Mouse (Mus musculus): Measurements from ENCODE around the gene Zfp280c. TPM values are rescaled to one million over a fixed set of nuclear protein-coding genes. Genes with fewer than 3 reads are reported as not detected.

Zfp280c gene
- 21.2 and 24.4 TPM in 2 replicates for polyA plus RNA-seq (2014; fragmentation: Nextera tagmentation; extraction: Ambion mirVana)

DNA sequence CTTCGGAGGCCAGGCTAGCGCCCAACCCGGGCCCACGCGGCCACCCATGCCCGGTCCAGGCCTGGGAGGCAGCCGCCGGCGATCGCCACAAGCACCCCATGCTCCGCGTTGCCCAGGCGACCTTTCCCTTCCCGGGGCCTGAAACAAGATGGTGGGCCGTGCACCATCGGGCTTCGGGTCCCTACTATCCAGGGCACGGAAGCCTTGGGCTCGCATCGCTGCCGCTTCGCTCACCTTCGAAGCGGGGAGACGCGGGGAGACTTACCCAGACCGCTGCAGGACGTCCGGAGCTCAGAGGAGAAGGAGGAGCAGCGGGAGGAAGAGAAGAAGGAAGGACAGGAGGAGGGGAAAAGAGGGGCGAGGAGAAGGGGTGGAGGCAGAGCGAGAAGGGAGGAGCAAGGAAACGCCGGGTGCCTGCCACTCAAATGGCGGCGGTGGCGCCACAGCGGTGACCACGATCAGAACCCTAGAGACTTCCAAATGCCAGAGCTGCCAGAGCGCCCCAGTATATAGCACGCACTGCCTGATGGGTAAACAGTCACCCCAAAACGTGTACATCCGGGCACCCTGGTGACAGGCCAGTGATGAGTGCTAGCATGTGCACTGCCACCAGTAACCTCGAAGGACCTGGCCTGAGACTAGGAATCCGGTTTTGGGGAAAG is at the start of gene Zfp280c:
Gene Zfp280c (minus strand): TSS at position 406 of the 662 bp plus-strand sequence.
- ATAC-seq (ENCODE audit: low FRiP score) (peak; percentile 93), DNase-seq (ENCODE audit: low spot score, missing footprints) (peak; percentile 96)
- H3K4me3 ChIP-seq (ENCODE audit: low read depth, low read length), result peak within 1 kb of the TSS; percentile 45
- no peaks in the 10 kb centered on the region for H3K4me1 ChIP-seq (ENCODE audit: control insufficient read depth, insufficient read depth, low read length)
- peak within 1 kb of the TSS; percentile 33 for H3K27ac ChIP-seq (ENCODE audit: low read depth, low read length)
- no peaks in the 10 kb centered on the region for H3K27me3 ChIP-seq (ENCODE audit: control insufficient read depth, insufficient read depth, low read length)
- peak within 1 kb of the TSS; percentile 37 for H3K4me2 ChIP-seq
- H3K9ac ChIP-seq (ENCODE audit: low read length), result peak within 1 kb of the TSS; percentile 66
- H3K36me3 ChIP-seq (ENCODE audit: control insufficient read depth, insufficient read depth, low read length), result 0 out of 2 replicates have a peak, but pooled peaks cover 2% of the 10 kb centered on the region
- H3K9me3 ChIP-seq (ENCODE audit: control insufficient read depth, low read length), result no peaks in the 10 kb centered on the region
- WGBS, result 20% methylated on average over 37 of the region's 45 CpGs

DNA sequence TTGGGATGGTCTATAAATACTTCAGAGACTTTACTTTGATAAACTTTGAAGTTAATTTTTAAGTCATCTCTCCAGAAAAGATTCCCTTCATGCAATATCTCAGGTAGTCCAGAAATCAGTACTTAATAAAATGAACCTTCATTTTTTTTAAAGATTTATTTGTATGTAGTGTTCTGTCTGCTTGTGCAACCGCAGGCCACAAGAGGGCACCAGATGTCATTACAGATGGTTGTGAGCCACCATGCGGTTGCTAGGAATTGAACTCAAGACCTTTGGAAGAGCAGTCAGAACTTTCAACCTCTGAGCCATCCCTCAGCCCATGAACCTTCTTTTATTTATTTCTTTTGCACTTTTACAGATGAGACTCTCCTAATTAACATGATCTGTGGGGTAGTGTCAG is 42.7 kb upstream of the Zfp280c start:
- no peaks in the 10 kb centered on the region for H3K4me1 ChIP-seq (ENCODE audit: control insufficient read depth, insufficient read depth, low read length)

DNA sequence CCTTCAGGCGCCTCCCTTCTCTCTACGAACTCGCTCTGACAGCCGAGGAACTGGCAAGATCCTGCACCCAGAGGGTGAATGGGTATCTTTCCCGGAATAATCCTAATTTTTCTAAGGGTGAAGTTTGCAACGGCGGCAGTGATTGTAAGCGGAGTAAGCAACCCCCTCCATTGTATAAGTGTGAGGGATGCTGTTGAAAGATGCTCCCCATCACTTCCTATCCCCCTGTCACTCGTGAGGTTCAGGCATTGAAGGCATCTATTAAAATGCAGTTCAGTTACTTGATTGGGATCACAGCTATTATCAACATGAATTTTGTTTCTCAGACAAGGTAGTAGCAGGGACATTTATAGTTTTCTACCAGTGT is 29.7 kb upstream of the Zfp280c start:
- DNase-seq (ENCODE audit: low spot score, missing footprints) (no peak), ATAC-seq (ENCODE audit: low FRiP score) (peak; percentile 52)
- H3K9me3 ChIP-seq (ENCODE audit: control insufficient read depth, low read length), result no peaks in the 10 kb centered on the region
- H3K9ac ChIP-seq (ENCODE audit: low read length), result peak overlapping the region; percentile 62
- no peaks in the 10 kb centered on the region for H3K4me1 ChIP-seq (ENCODE audit: control insufficient read depth, insufficient read depth, low read length)
- peak overlapping the region; percentile 48 for H3K4me2 ChIP-seq
- no peaks in the 10 kb centered on the region for H3K36me3 ChIP-seq (ENCODE audit: control insufficient read depth, insufficient read depth, low read length)
- peak overlapping the region; percentile 55 for H3K4me3 ChIP-seq (ENCODE audit: low read depth, low read length)
- H3K27ac ChIP-seq (ENCODE audit: low read depth, low read length), result no peak overlapping the region
- H3K27me3 ChIP-seq (ENCODE audit: control insufficient read depth, insufficient read depth, low read length), result no peaks in the 10 kb centered on the region
- 22% methylated on average over 9 of the region's 9 CpGs for WGBS

More for the DNA sequence above, 42.7 kb upstream of the Zfp280c start:
- no peak for ATAC-seq (ENCODE audit: low FRiP score)
- H3K4me3 ChIP-seq (ENCODE audit: low read depth, low read length), result no peak overlapping the region
- DNase-seq (ENCODE audit: low spot score, missing footprints), result no peak
- no peak overlapping the region for H3K4me2 ChIP-seq
- no peak overlapping the region for H3K27ac ChIP-seq (ENCODE audit: low read depth, low read length)
- 58% methylated on average over 2 of the region's 2 CpGs for WGBS
- H3K36me3 ChIP-seq (ENCODE audit: control insufficient read depth, insufficient read depth, low read length), result no peaks in the 10 kb centered on the region
- no peaks in the 10 kb centered on the region for H3K9me3 ChIP-seq (ENCODE audit: control insufficient read depth, low read length)
- H3K9ac ChIP-seq (ENCODE audit: low read length), result no peak overlapping the region
- no peaks in the 10 kb centered on the region for H3K27me3 ChIP-seq (ENCODE audit: control insufficient read depth, insufficient read depth, low read length)

DNA sequence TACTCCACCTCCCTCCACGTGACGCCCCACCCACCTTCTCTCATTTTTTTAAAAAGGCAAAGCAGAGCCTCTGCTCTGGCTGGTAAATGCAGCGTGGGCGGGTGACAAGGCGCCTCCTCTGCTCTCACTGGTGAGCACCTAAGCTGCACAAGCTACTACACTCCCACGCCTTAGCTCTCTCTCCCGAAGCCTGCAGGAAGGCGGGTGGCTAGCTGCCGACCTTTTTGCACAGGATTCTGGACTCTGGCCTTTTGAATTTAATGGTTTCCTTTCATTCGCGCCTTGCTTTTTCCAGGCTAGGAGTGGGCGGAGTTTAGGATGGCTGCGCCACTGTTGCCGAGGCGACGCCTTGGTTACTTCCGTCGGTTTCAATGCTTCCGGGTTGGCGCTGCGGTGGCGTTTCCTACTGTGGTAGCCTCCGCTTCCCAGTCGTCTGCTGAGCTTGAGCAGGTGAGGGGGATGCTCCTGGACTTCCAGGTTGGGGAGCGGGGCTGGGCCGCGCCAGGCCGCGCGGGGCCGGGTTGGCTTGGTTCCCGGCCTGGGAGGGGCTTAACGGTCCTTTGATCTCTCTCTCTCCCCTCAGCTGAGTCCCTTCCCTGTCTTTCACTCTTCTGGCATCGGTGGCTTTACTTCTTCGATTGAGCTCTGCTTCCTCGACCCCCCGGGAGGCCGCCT is 29.2 kb upstream of the Zfp280c start, which contains the start of gene Slc25a14:
Gene Slc25a14 (plus strand): TSS at position 35 of the 675 bp plus-strand sequence.
- Histone ChIP-seq H3K9me3 (ENCODE audit: control insufficient read depth, low read length) (no peaks in the 10 kb centered on the region), H3K27ac (ENCODE audit: low read depth, low read length) (peak within 1 kb of the TSS; percentile 65; the same call in 1 of the 2 replicates), H3K9ac (ENCODE audit: low read length) (peak within 1 kb of the TSS; percentile 62), H3K4me2 (peak within 1 kb of the TSS; percentile 48), H3K4me1 (ENCODE audit: control insufficient read depth, insufficient read depth, low read length) (no peaks in the 10 kb centered on the region), H3K4me3 (ENCODE audit: low read depth, low read length) (peak within 1 kb of the TSS; percentile 55), H3K27me3 (ENCODE audit: control insufficient read depth, insufficient read depth, low read length) (no peaks in the 10 kb centered on the region), H3K36me3 (ENCODE audit: control insufficient read depth, insufficient read depth, low read length) (no peaks in the 10 kb centered on the region)
- WGBS, result 11% methylated on average over 38 of the region's 38 CpGs
- DNase-seq (ENCODE audit: low spot score, missing footprints) (peak; percentile 94), ATAC-seq (ENCODE audit: low FRiP score) (peak; percentile 94)

DNA sequence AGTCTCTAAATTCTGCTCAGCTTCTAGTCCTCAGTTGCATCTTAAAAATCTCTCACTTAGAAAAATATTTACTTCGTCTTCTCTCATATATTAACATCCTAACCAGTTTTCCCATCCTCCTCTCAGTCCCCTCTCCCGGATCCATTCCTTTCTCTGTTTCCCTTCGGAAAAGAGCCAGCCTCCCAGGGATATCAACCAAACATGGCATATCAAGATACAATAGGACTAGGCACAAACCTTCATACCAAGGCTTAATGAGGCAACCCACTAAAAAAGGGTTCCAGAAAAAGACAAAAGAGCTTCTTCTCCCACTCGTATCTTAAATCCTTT is 28.7 kb upstream of the Zfp280c start:
- H3K9me3 ChIP-seq (ENCODE audit: control insufficient read depth, low read length), result no peaks in the 10 kb centered on the region
- H3K27ac ChIP-seq (ENCODE audit: low read depth, low read length), result peak overlapping the region; percentile 65; the same call in 1 of the 2 replicates
- H3K4me1 ChIP-seq (ENCODE audit: control insufficient read depth, insufficient read depth, low read length), result no peaks in the 10 kb centered on the region
- no peak for ATAC-seq (ENCODE audit: low FRiP score)
- no peaks in the 10 kb centered on the region for H3K27me3 ChIP-seq (ENCODE audit: control insufficient read depth, insufficient read depth, low read length)
- peak overlapping the region; percentile 55 for H3K4me3 ChIP-seq (ENCODE audit: low read depth, low read length)
- H3K36me3 ChIP-seq (ENCODE audit: control insufficient read depth, insufficient read depth, low read length), result no peaks in the 10 kb centered on the region
- peak overlapping the region; percentile 48 for H3K4me2 ChIP-seq
- peak; percentile 86 for DNase-seq (ENCODE audit: low spot score, missing footprints)
- 19% methylated on average over 4 of the region's 4 CpGs for WGBS
- H3K9ac ChIP-seq (ENCODE audit: low read length), result peak overlapping the region; percentile 62

DNA sequence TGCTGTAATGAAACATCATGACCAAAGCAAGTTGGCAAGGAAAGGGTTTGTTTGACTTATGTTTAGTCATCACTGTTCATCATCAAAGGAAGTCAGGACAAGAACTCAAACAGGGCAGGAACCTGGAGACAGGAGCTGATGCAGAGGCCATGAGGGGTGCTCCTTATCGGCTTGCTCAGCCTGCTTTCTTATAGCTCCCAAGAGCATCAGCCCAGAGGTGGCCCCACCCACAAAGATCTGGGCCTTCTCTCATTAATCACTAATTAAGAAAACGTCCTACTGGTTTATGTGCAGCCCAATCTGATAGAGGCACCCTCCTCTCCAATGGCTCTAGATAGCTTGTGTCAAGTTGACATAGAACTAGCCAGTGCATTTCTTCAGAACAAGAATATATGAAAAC is 10.6 kb upstream of the Zfp280c start:
- no peak overlapping the region for H3K4me2 ChIP-seq
- H3K36me3 ChIP-seq (ENCODE audit: control insufficient read depth, insufficient read depth, low read length), result no peaks in the 10 kb centered on the region
- ATAC-seq (ENCODE audit: low FRiP score) (no peak), DNase-seq (ENCODE audit: low spot score, missing footprints) (no peak)
- no peaks in the 10 kb centered on the region for H3K27me3 ChIP-seq (ENCODE audit: control insufficient read depth, insufficient read depth, low read length)
- no peak overlapping the region for H3K27ac ChIP-seq (ENCODE audit: low read depth, low read length)
- H3K4me3 ChIP-seq (ENCODE audit: low read depth, low read length), result no peak overlapping the region
- WGBS, result 71% methylated on average over 2 of the region's 2 CpGs
- H3K9me3 ChIP-seq (ENCODE audit: control insufficient read depth, low read length), result no peaks in the 10 kb centered on the region
- no peaks in the 10 kb centered on the region for H3K4me1 ChIP-seq (ENCODE audit: control insufficient read depth, insufficient read depth, low read length)
- H3K9ac ChIP-seq (ENCODE audit: low read length), result no peak overlapping the region

DNA sequence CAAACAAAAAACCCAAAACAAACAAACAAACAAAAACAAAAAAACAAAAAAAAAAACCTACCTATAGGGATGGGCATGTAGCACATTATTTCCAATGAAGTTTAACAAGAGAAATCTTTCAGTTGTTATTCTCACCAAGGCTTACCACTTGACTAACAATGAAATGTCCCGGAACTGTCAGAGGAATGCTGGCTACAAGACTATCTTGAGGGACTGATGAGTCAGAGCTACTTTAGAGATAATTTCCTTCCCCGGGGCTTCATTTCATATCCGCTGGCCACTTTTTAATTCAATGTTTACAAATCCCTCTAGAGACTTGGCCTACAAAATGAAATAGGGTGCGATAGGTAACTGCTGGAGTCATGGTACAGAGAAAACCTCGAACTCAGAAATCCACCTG is 2.6 kb upstream of the Zfp280c start:
- Histone ChIP-seq H3K4me2 (no peak overlapping the region), H3K4me1 (ENCODE audit: control insufficient read depth, insufficient read depth, low read length) (no peaks in the 10 kb centered on the region), H3K27me3 (ENCODE audit: control insufficient read depth, insufficient read depth, low read length) (no peaks in the 10 kb centered on the region), H3K9me3 (ENCODE audit: control insufficient read depth, low read length) (no peaks in the 10 kb centered on the region), H3K9ac (ENCODE audit: low read length) (no peak overlapping the region), H3K27ac (ENCODE audit: low read depth, low read length) (no peak overlapping the region), H3K36me3 (ENCODE audit: control insufficient read depth, insufficient read depth, low read length) (no peaks in the 10 kb centered on the region), H3K4me3 (ENCODE audit: low read depth, low read length) (no peak overlapping the region)
- DNase-seq (ENCODE audit: low spot score, missing footprints), result no peak
- no peak for ATAC-seq (ENCODE audit: low FRiP score)
- 92% methylated on average over 5 of the region's 5 CpGs for WGBS

DNA sequence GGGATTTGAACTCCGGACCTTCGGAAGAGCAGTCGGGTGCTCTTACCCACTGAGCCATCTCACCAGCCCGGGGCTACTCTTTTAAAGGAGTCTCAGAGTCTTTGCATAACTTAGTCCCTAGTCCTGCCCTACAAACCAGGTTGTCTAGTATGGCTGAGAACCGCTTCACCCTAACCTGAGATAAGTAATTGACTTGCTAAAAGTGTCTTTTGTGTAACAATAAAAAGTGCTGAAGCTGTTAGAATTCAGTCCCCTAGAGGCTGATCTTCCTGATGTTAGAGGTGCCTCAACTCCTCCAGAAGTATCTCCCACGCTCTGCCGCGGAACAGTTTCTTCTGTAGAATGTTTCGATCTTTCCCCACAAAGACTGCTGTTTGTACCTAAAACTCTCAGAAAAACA is 1.7 kb upstream of the Zfp280c start:
- no peak overlapping the region for H3K4me3 ChIP-seq (ENCODE audit: low read depth, low read length)
- WGBS, result 88% methylated on average over 9 of the region's 9 CpGs
- no peak for DNase-seq (ENCODE audit: low spot score, missing footprints)
- no peak for ATAC-seq (ENCODE audit: low FRiP score)
- H3K9me3 ChIP-seq (ENCODE audit: control insufficient read depth, low read length), result no peaks in the 10 kb centered on the region
- no peak overlapping the region for H3K4me2 ChIP-seq
- H3K36me3 ChIP-seq (ENCODE audit: control insufficient read depth, insufficient read depth, low read length), result no peaks in the 10 kb centered on the region
- H3K9ac ChIP-seq (ENCODE audit: low read length), result no peak overlapping the region
- no peaks in the 10 kb centered on the region for H3K27me3 ChIP-seq (ENCODE audit: control insufficient read depth, insufficient read depth, low read length)
- H3K4me1 ChIP-seq (ENCODE audit: control insufficient read depth, insufficient read depth, low read length), result no peaks in the 10 kb centered on the region
- no peak overlapping the region for H3K27ac ChIP-seq (ENCODE audit: low read depth, low read length)

DNA sequence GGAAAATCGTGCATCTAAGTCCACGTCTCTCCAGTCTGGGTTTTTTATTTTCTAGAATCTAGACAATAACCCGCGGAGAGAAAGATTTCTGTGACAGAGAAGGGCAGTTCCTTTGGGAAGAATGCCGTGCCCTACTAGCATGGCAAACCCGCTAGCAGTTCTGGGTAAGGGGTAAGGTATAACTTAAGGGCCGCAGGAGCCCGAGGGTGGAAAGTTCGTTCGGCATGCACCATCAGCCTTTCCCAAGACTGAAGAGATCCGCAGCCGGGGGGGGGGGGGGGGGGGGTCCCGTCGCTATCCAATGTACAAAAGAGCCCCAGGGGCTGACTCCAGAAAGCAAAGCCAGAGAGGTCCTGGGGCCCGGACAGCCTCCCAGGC is 594 bp downstream of the Zfp280c start:
- no peaks in the 10 kb centered on the region for H3K9me3 ChIP-seq (ENCODE audit: control insufficient read depth, low read length)
- ATAC-seq (ENCODE audit: low FRiP score) (peak; percentile 57), DNase-seq (ENCODE audit: low spot score, missing footprints) (no peak)
- H3K36me3 ChIP-seq (ENCODE audit: control insufficient read depth, insufficient read depth, low read length), result 0 out of 2 replicates have a peak, but pooled peaks cover 2% of the 10 kb centered on the region
- H3K27ac ChIP-seq (ENCODE audit: low read depth, low read length), result peak overlapping the region; percentile 33
- peak overlapping the region; percentile 37 for H3K4me2 ChIP-seq
- H3K4me3 ChIP-seq (ENCODE audit: low read depth, low read length), result peak overlapping the region; percentile 45
- no peaks in the 10 kb centered on the region for H3K27me3 ChIP-seq (ENCODE audit: control insufficient read depth, insufficient read depth, low read length)
- 24% methylated on average over 12 of the region's 15 CpGs for WGBS
- no peaks in the 10 kb centered on the region for H3K4me1 ChIP-seq (ENCODE audit: control insufficient read depth, insufficient read depth, low read length)
- peak overlapping the region; percentile 66 for H3K9ac ChIP-seq (ENCODE audit: low read length)

Measured in midbrain, embryonic 11.5 days (tissue).